ENCODE assay signal across 12 mouse cellular contexts in genomic region chr2:17932932-17933790, GRCm38 (mm10).
DNase-seq lines count a peak whose midpoint lies in the region; ATAC-seq and TF ChIP-seq lines count a peak whose summit lies in the region.
"Had no signal": no experiment of that assay in that cellular context is flagged by ENCODE, and none has a peak within 500 bp of the region (broad histone marks: within the 10 kb centered on the region; RNA-seq: fewer than 3 reads in every experiment).

No protein-coding gene starts in this region.

- peak overlapping the region; percentile 64 for H3K9ac ChIP-seq in heart, embryonic 13.5 days
- peak overlapping the region; percentile 39 for H3K9ac ChIP-seq in forebrain, postnatal 0 days
- peak overlapping the region; percentile 46; the same call in 1 of the 2 replicates for H3K9ac ChIP-seq in midbrain, embryonic 14.5 days (replicated peaks; ENCODE audit: low read length)

- no peaks in the 10 kb centered on the region for H3K27me3 ChIP-seq in heart, embryonic 13.5 days (replicated peaks)
- no peaks in the 10 kb centered on the region for H3K27me3 ChIP-seq in forebrain, postnatal 0 days (ENCODE audit: insufficient read depth, low read length)
- no peaks in the 10 kb centered on the region for H3K27me3 ChIP-seq in midbrain, embryonic 14.5 days (ENCODE audit: control insufficient read depth, insufficient read depth, low read length)

- peak overlapping the region; percentile 69 for H3K4me2 ChIP-seq in heart, embryonic 13.5 days
- H3K4me2 ChIP-seq in forebrain, postnatal 0 days (ENCODE audit: low read depth) = peak overlapping the region; percentile 53
- H3K4me2 ChIP-seq in midbrain, embryonic 14.5 days (ENCODE audit: low read length) = peak overlapping the region; percentile 51

- no peak for DNase-seq in heart, adult 18-20 months
- DNase-seq in R1 (ENCODE audit: low read depth, low spot score) = peak; percentile 93
- DNase-seq in forebrain, postnatal 0 days = no peak
- peak; percentile 49 for DNase-seq in midbrain, embryonic 14.5 days
- DNase-seq in adrenal gland, postnatal 36 days = no peak
- DNase-seq in right cerebral cortex, postnatal 14 days = no peak
- DNase-seq in cerebellum, postnatal 4 days (ENCODE audit: low spot score in 2 of 2) = no peak
- DNase-seq: B cell, adult 2 months; cerebellum, adult 8-10 months; gastrocnemius, postnatal 10 days had no signal

- no peak for ATAC-seq in heart, embryonic 13.5 days (ENCODE audit: extremely low read depth, insufficient number of reproducible peaks, low FRiP score, low TSS enrichment)
- peak; percentile 45; the same call in 1 of the 2 replicates for ATAC-seq in forebrain, postnatal 0 days
- ATAC-seq in midbrain, embryonic 14.5 days (ENCODE audit: low FRiP score, low TSS enrichment) = peak; percentile 55; the same call in 1 of the 2 replicates

- peak overlapping the region; percentile 42 for H3K4me3 ChIP-seq in heart, embryonic 13.5 days
- peak overlapping the region; percentile 26 for H3K4me3 ChIP-seq in forebrain, postnatal 0 days (ENCODE audit: low read depth, low read length)
- H3K4me3 ChIP-seq in midbrain, embryonic 14.5 days (replicated peaks; ENCODE audit: low read depth, low read length) = peak overlapping the region; percentile 24; the same call in 1 of the 2 replicates

- WGBS in heart, embryonic 13.5 days = 33% methylated on average over 15 of the region's 15 CpGs
- WGBS in forebrain, postnatal 0 days = 8% methylated on average over 15 of the region's 15 CpGs
- 4% methylated on average over 15 of the region's 15 CpGs for WGBS in midbrain, embryonic 14.5 days

- H3K36me3 ChIP-seq in heart, embryonic 13.5 days = no peaks in the 10 kb centered on the region
- no peaks in the 10 kb centered on the region for H3K36me3 ChIP-seq in forebrain, postnatal 0 days (ENCODE audit: insufficient read depth)
- no peaks in the 10 kb centered on the region for H3K36me3 ChIP-seq in midbrain, embryonic 14.5 days (ENCODE audit: control insufficient read depth, insufficient read depth, low read length)

- H3K9me3 ChIP-seq in heart, embryonic 13.5 days = peaks cover 7% of the 10 kb centered on the region
- H3K9me3 ChIP-seq in forebrain, postnatal 0 days (ENCODE audit: low read length) = no peaks in the 10 kb centered on the region
- peaks cover 5% of the 10 kb centered on the region; the same call in 1 of the 2 replicates for H3K9me3 ChIP-seq in midbrain, embryonic 14.5 days (ENCODE audit: control insufficient read depth, low read length)

- peaks cover 31% of the 10 kb centered on the region for H3K4me1 ChIP-seq in heart, embryonic 13.5 days
- 0 out of 2 replicates have a peak, but pooled peaks cover 3% of the 10 kb centered on the region for H3K4me1 ChIP-seq in forebrain, postnatal 0 days (ENCODE audit: insufficient read depth)
- peaks cover 12% of the 10 kb centered on the region for H3K4me1 ChIP-seq in midbrain, embryonic 14.5 days (ENCODE audit: control insufficient read depth, insufficient read depth, low read length)

- no peak for TF ChIP-seq CTCF in forebrain, postnatal 0 days (IDR thresholded peaks at IDR 0.05; ENCODE audit: low read depth)

- peak overlapping the region; percentile 90 for H3K27ac ChIP-seq in heart, embryonic 13.5 days (replicated peaks)
- no peak overlapping the region for H3K27ac ChIP-seq in forebrain, postnatal 0 days (ENCODE audit: low read depth, low read length)
- peak overlapping the region; percentile 28; the same call in 1 of the 2 replicates for H3K27ac ChIP-seq in midbrain, embryonic 14.5 days (replicated peaks; ENCODE audit: low read depth, low read length)
- H3K27ac ChIP-seq: macrophage had no signal

Comparison
In these comparisons a context has a peak if more than half of its experiments do, and no peak if none do; other contexts are left out.
1. DNase-seq: peak in R1 (single experiment) and midbrain, embryonic 14.5 days (single experiment); none in heart, adult 18-20 months (0 of 2), forebrain, postnatal 0 days (single experiment), adrenal gland, postnatal 36 days (0 of 2), right cerebral cortex, postnatal 14 days (single experiment) and cerebellum, postnatal 4 days (0 of 2).
2. Peak in every context shown above with its lines, with median percentiles within 50 percentile points of each other: H3K4me2 ChIP-seq, H3K4me3 ChIP-seq and H3K9ac ChIP-seq.